Mouse (Mus musculus): ENCODE results near the gene Nedd8.

The Nedd8 gene

GRCm38 (mm10) chr14:55671486-55671832 lies 465 bp downstream of the Nedd8 start:
- no peak for DNase-seq (ENCODE audit: low read depth, low spot score)

GRCm38 (mm10) chr14:55660636-55661035 lies 11.3 kb downstream of the Nedd8 start:
- DNase-seq (ENCODE audit: low read depth, low spot score), result no peak

DNA sequence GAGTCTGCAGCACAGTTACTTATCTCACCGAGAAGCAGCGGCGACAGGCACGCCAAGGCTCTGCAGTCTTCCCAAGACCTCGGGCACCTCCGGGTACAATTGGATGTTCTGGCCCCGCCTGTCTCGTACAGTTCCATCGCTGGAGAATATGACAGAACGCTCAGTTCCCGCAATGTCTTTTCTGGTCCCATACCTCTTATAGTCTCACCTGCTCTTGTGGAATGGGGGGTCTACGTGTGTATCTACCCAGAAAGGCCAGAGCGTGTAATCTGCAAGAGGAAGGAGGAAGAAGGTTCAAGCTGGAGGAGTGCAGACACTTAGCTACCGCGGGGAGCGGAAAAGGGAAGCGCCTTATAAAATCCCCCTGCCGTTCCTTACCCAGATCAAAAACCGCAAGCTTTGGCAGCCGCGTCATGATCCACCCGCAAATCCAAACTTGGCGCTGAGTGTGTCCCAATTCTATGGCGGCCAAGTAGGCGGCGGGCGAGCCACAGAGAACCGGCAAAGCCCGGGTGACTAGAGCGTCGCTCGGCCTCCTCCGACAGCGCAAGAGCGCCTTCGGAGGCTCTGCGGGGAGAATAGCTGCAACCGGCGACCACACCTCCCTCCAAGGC lies 11.9 kb downstream of the Nedd8 start, which contains the start of gene Mdp1:
Gene Mdp1 (minus strand): TSS at position 549 of the 614 bp plus-strand sequence.
- peak; percentile 88 for DNase-seq (ENCODE audit: low read depth, low spot score)

DNA sequence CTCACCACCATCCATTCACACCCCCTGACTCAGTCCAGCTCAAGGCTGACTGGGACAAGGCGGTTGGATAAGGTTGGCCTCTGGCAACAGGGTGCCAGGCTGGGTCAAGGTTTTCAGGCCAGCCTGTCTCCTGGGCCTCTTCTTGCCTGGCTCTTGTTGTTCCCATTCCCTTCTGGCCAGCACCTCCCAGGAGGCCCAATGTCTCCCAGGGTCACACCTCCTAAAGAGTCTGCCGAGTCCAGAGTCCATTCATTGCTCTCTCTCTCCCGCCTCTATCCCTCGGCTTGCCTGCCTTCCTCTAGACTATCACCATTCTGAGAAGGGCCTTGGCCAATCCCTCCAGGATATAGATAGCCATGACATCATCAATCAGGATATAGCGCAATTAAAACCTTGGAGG lies 13.9 kb downstream of the Nedd8 start:
- DNase-seq (ENCODE audit: low read depth, low spot score), result no peak

DNA sequence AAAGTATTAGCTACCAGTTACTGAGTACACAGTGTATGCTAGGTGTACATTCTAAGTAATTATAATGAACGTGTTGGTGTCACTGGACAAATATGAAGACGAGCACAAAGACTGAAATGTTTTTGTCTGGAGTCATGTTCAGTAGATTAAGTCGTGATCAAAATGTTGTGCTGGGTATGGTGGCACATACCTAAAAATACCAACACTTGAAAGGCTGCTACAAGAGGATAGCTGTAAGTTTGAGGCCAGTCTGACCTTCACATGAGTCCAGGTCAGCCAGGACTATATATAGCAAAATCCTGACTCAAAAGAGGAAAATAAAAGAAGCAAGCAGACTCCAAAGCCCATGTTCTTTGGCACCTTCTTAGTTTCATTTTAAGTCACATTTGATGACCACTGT lies 15.0 kb downstream of the Nedd8 start:
- DNase-seq (ENCODE audit: low read depth, low spot score), result no peak

GRCm38 (mm10) chr14:55651528-55651927 lies 20.4 kb downstream of the Nedd8 start:
- DNase-seq (ENCODE audit: low read depth, low spot score), result no peak

DNA sequence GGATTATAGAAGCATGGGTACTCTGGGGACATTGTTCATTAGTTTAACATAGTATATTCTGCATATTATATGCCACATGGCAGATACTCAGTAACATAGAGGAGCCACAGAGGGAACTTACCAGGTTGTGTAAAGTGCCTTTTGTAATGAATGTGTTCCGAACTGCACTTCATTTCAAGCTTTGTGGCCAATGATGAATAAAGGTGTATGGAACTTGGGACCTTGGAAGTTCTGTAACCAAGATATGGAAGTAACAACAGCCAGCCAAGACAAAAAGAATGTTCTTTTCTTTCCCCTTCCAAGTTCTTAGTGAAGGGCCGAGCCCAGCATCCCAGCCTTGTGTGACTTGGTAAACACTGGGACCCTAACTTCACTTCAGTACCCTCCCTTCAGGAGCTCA lies 22.0 kb downstream of the Nedd8 start, which contains the start of gene Tssk4:
Gene Tssk4 (plus strand): TSS at position 301 of the 400 bp plus-strand sequence.
- DNase-seq (ENCODE audit: low read depth, low spot score), result no peak

- no peak for DNase-seq (ENCODE audit: low read depth, low spot score)
These were observed 27.5 kb downstream of the Nedd8 start for GRCm38 (mm10) chr14:55644261-55644888.

- DNase-seq (ENCODE audit: low read depth, low spot score), result peak; percentile 66
These were observed 28.6 kb downstream of the Nedd8 start, which contains the start of gene Tm9sf1 for GRCm38 (mm10) chr14:55643060-55643907. Gene Tm9sf1 (minus strand): TSS chr14:55643806.

DNA sequence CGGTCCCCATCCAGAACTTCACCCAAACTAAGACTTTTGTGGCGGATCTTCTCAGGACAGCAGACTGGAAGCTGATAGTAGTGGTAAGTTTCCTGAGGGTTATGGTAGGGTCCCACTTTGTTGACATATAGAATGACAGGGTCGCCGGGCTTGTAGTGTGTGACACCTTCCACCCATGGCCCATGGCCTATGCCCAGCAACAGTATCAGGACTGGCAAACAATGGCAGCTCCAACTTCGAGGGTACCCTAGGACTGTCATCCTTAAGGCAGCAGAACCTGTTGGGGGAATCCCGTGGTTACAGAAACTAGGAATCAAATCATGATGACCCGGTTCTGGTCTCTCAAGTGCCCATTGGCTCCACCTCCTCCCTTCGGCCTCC lies 29.3 kb downstream of the Nedd8 start:
- no peak for DNase-seq (ENCODE audit: low read depth, low spot score)

DNA sequence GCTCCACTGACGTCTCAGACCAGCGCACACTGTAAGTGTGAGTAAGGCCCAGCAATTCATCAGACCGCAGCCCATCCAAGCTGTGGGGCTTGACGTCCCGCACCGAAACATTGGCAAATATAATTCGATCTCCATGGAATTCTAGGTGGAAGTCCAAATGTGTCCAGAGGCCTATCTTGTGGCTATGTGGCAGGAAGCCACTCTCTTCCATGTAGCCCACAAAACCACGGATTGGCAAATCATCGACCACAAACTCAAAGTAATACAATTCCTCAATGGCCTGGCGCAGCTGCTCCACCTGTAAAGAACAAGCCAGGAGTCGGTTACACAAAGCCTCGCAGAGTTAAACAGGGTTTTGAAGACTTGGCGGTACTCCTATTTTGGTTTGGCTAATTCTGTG lies 30.6 kb downstream of the Nedd8 start:
- no peak for DNase-seq (ENCODE audit: low read depth, low spot score)

- no peak for DNase-seq (ENCODE audit: low read depth, low spot score)
These were observed 31.1 kb downstream of the Nedd8 start for GRCm38 (mm10) chr14:55640816-55641215.

GRCm38 (mm10) chr14:55637795-55638194 lies 34.1 kb downstream of the Nedd8 start, which contains the start of gene Gm49378:
Gene Gm49378 (minus strand): TSS chr14:55637895.
- DNase-seq (ENCODE audit: low read depth, low spot score), result no peak

- DNase-seq (ENCODE audit: low read depth, low spot score), result peak; percentile 90
These were observed 36.4 kb downstream of the Nedd8 start, which contains the start of gene Ipo4 for GRCm38 (mm10) chr14:55635523-55636007. Gene Ipo4 (minus strand): TSS chr14:55635957.

DNA sequence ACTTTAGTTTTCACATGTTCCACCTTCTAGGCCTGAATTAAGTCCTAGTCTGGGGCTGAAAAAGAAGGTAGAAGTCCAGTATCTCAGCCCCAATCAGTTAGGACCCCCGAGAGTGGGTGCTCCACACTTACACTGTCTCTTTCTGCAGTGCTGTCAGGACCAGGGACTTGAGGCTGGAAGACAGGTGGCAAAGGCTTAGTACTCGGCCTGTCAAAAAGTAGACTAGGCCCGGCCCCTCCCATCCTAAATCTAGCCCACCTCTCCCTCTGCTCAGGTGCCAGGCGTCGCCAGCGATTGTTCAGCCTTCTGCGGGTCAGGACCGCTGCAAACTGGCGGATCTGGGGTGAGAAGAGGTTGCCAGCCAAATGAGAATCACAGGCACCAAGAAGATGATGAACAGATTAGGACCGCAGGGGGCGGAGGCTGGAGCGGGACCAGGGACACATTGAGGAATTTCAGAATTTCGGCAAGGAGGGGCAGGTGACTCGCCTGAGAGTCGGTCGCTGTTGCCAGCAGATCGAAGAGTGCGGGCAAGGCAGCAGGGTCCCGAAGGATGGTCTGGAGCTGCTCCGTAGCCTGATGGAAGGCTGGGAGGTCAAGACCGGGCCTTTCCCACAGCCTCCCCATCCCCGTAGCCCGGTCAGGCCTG lies 36.9 kb downstream of the Nedd8 start:
- DNase-seq (ENCODE audit: low read depth, low spot score), result peak; percentile 25

DNA sequence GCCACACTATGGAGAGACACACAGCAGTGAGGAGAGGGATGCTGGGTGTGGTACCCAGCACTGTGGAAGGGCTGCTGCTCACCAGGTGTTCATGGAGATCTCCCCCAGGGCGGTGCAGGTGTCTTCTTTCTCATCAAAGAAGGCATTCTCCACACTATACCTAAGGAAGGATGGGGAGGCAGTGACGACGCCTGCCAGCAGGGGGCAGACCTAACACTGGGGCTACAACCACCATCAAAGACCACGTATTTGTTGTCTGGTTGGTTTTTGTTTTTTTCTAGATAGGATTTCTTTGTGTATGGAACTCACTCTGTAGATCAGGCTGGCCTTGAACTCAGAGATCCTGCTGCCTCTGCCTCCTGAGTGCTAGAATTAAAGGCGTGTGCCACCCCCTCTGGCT lies 42.6 kb downstream of the Nedd8 start:
- peak; percentile 68 for DNase-seq (ENCODE audit: low read depth, low spot score)

DNA sequence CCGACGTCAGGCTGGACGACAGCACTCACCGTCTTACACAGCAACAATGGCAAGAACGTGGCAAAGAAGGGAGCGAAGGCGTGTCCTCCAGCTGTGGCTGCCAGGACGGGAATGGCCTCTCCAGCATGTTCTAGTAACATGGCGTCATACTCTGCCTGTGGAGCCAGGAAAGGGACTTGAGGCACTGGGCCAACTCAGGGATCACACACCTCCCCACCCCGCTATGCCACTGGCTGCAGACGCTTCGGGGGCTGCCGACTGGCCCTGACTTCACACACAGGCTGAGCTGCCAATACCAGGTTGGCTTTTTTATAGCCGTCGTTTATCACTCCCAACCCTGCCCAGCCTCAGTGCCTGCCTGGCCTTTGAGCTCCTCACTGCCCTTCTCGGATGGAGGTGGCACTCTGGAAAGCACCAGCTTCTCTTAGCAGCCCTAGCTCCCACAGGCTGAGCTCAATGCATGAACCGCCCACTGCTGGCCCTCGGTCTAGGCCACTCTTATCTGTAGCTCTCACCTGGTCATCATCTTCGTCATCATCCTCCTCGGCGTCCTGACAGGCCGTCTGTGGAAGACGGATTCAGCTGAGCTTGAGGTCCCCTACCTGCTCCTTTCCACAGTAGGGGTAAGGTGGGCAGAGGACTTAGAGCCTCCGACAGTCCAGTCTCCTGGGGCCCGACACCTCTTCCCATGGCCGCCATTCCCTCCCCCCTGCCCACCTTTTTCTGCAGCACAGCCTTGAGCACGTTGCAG lies 43.7 kb downstream of the Nedd8 start:
- DNase-seq (ENCODE audit: low read depth, low spot score), result no peak

DNA sequence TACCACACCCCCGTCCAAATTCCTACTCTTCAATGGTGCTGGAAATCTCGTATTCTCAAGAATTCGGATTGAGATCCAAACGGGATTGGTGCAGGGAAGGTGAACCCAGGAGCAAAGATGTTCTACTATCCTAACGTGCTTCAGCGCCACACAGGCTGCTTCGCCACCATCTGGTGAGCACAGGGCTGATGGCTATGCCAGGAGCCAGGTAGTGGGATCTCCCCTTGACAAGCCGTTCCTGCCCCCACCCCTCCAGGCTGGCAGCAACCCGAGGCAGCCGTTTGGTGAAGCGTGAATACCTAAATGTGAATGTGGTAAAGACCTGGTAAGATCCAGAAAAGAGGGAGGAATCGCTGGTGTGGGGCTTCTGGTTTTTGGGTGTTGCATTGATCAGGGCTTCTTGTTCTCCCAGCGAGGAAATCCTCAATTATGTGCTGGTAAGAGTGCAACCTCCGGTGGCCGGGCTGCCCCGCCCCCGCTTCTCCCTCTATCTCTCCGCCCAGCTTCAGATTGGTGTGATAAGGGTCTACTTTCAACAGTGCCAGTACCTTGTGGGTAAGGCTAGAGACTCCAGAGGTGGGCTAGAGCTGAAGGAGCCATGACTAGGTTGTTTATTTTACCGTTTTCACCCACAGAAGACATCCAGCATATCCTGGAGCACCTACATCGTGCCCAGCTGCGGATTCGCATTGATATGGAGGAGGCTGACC lies 53.3 kb downstream of the Nedd8 start:
- no peak for DNase-seq (ENCODE audit: low read depth, low spot score)

DNA sequence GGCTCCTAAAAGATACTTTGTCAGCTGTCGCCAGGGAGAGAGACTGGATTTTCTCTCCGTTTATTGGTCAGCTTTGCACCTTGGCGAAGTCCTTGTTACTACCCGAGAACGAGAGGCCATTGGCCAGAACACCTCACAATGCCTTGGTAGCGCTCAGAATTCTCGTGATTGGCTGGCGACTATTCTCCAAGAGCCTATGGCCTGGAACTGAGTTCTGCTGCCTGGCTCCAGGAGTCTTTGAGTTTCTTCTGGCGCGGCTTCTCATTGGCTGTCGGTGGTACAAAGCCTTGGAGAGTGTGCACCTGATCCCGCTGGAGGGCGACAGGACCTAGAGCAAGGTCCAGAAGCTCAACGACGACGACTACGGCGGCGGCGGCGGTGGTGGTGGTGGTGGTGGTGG lies 54.1 kb downstream of the Nedd8 start, which contains the start of gene Rec8:
Gene Rec8 (plus strand): TSS at position 216 of the 400 bp plus-strand sequence.
- DNase-seq (ENCODE audit: low read depth, low spot score), result peak; percentile 97

DNA sequence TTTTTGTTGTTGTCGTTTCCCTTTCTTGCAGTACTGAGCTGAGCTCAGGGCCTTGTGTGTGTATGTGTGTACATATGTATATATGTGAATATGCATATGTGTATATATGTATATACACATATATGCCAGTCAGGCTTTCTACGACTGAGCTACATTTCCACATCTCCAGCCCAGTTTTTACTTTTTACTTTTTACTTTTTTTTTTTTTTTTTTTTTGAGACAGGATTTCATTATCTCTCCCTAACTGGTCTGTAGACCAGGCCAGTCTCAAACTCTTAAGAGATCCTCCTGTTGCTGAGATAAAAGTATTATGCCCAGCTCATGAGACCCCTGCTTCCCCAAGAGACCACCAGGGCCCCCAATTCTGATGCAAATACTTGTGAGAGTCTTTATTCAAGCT lies 55.1 kb downstream of the Nedd8 start:
- no peak for DNase-seq (ENCODE audit: low read depth, low spot score)
